Mouse (Mus musculus) stomach, postnatal 0 days (tissue): ENCODE measurements around the gene Angptl1. TPM values are rescaled to one million over a fixed set of nuclear protein-coding genes. Genes with fewer than 3 reads are reported as not detected.

Source experiments
- ATAC-seq: fragments of 200-750 bp; cut with Nextera tagmentation; 2 replicates; pipeline ENCODE4 v1.8.0; 2017; ENCODE audit not compliant: low FRiP score, low TSS enrichment
- DNase-seq: peaks from one replicate; pipeline ENCODE4 v3.0.0-alpha.2; 2016; ENCODE audit warnings: low spot score
- H3K27ac ChIP-seq: fragments of 300-500 bp; sonication (generic); replicated peaks from 2 replicates; pipeline ENCODE4 v1.5.1; 2014; ENCODE audit warnings: mild to moderate bottlenecking, control low read depth
- H3K27me3 ChIP-seq: fragments of 300-500 bp; sonication (generic); 2 replicates; pipeline ENCODE4 v1.6.1; 2014; ENCODE audit warnings: low read length; ENCODE audit not compliant: control insufficient read depth, insufficient read depth
- H3K36me3 ChIP-seq: fragments of 300-500 bp; sonication (generic); 2 replicates; pipeline ENCODE4 v1.6.1; 2014; ENCODE audit warnings: low read length, mixed read lengths; ENCODE audit not compliant: control insufficient read depth, insufficient read depth
- H3K4me1 ChIP-seq: fragments of 300-500 bp; sonication (generic); replicated peaks from 2 replicates; pipeline ENCODE4 v1.6.1; 2014; ENCODE audit warnings: antibody characterized with exemption; ENCODE audit not compliant: control insufficient read depth, insufficient read depth
- H3K4me2 ChIP-seq: fragments of 300-500 bp; sonication (generic); replicated peaks from 2 replicates; pipeline ENCODE4 v1.6.1; 2014; ENCODE audit warnings: low read depth, mild to moderate bottlenecking, control low read depth, moderate library complexity
- H3K4me3 ChIP-seq: fragments of 300-500 bp; sonication (generic); 2 replicates; pipeline ENCODE4 v1.5.1; 2014; ENCODE audit warnings: low read depth, low read length, control low read depth
- H3K9ac ChIP-seq: fragments of 300-500 bp; sonication (generic); 2 replicates; pipeline ENCODE4 v1.6.1; 2014; ENCODE audit warnings: mild to moderate bottlenecking, low read length, control low read depth, mixed read lengths
- H3K9me3 ChIP-seq: fragments of 300-500 bp; sonication (generic); 2 replicates; pipeline ENCODE4 v1.6.1; 2016; ENCODE audit warnings: low read length; ENCODE audit not compliant: control insufficient read depth
- CTCF ChIP-seq: IDR thresholded peaks from 2 replicates; pipeline ENCODE4 v1.5.1; 2016; ENCODE audit warnings: antibody characterized with exemption, low read depth, mild to moderate bottlenecking, moderate library complexity
- EP300 ChIP-seq: optimal IDR thresholded peaks from 2 replicates; pipeline ENCODE3; 2016; ENCODE audit warnings: antibody characterized with exemption
- WGBS: fragments of 180-500 bp; shearing (Covaris S2); extraction: QIAGEN DNeasy Blood & Tissue Kit; methylation state at CpG from one replicate; pipeline ENCODE4 v1.1.7; 2014; 5-methylcytosine and 5-hydroxymethylcytosine counted together
- polyA plus RNA-seq: library from polyadenylated mRNA; unstranded; fragments of >200 nt; fragmentation: Nextera tagmentation; extraction: Ambion mirVana; gene quantifications from 2 replicates; pipeline ENCODE4 v1.2.1, GENCODE M21; 2015

Angptl1 gene
- polyA plus RNA-seq, 1 experiment from 2014 or later = 7.6 TPM

DNA sequence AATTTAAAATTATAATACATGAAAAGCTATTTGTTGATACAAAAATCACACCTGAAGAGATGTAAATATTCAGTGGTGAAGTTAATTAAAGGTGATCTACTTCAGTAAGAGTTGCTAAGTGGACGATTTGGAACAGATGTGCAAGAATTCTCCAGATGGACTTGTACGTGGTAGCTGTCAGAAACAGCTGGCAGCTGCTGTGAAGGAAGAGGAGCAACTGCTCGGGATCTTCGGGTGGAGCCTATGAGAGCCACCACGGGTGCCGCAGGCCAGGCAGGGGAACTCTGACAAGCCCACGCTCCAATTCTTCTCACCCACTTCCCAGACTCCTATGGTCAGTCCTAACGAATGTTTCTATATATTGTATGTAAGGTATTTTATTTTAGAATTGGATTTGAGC is 25.6 kb upstream of the Angptl1 start:
- no peaks in the 10 kb centered on the region for H3K9me3 ChIP-seq
- no peaks in the 10 kb centered on the region for H3K27me3 ChIP-seq
- H3K36me3 ChIP-seq = peaks cover 3% of the 10 kb centered on the region; the same call in 1 of the 2 replicates
- H3K27ac ChIP-seq = no peak overlapping the region
- no peak overlapping the region for H3K9ac ChIP-seq
- ATAC-seq (no peak), DNase-seq (no peak)
- H3K4me3 ChIP-seq = no peak overlapping the region
- H3K4me1 ChIP-seq = no peaks in the 10 kb centered on the region
- TF ChIP-seq EP300 (no peak), CTCF (no peak)
- H3K4me2 ChIP-seq = no peak overlapping the region
- 54% methylated on average over 8 of the region's 8 CpGs for WGBS

DNA sequence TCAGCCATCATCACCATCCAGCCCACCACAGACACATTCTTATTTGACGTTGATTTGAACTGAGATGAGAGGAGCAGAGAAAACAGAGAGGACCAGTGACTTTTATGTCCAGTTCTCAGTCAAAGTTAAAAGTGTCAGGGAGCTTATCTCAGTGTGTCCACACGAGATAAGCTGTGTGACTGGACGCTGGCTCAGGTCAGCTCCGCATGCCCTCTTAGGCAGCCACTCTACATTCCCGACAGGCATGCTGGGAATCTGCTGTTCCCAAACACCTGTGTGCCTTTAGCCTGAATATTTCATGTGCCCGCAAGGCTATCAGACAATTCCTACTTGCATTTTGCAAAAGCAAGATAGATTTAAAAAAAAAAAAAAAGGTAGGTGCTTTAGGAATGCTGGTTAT is 24.9 kb upstream of the Angptl1 start:
- Histone ChIP-seq H3K9ac (no peak overlapping the region), H3K4me1 (no peaks in the 10 kb centered on the region), H3K9me3 (no peaks in the 10 kb centered on the region), H3K36me3 (peaks cover 3% of the 10 kb centered on the region; the same call in 1 of the 2 replicates), H3K27me3 (no peaks in the 10 kb centered on the region), H3K27ac (no peak overlapping the region), H3K4me3 (no peak overlapping the region), H3K4me2 (no peak overlapping the region)
- TF ChIP-seq CTCF (no peak), EP300 (no peak)
- DNase-seq (no peak), ATAC-seq (no peak)
- WGBS = 59% methylated on average over 6 of the region's 6 CpGs

DNA sequence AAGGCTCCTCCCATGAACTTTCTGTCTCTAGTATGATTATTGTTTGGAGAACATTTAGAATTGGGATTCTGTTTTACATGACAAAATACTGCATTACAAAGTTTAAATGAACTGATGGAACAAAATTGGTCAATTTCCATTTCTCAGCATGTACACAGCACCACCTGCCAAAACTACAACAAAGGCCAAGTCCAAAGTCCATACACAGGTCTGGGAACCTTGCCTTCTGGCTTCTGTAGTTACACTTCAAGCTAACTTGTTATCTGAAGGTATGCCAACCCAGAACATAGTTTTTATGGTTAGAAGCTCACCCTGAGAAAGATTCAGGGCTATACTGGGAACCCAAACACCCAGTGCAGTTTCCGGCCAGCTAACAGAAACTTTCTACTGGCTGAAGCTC is 19.1 kb upstream of the Angptl1 start:
- H3K27ac ChIP-seq = 0 out of 2 replicates have a peak overlapping the region, but pooled peaks have one; percentile 24
- WGBS = 84% methylated on average over 1 of the region's 1 CpGs
- H3K4me1 ChIP-seq = no peaks in the 10 kb centered on the region
- peaks cover 3% of the 10 kb centered on the region; the same call in 1 of the 2 replicates for H3K36me3 ChIP-seq
- H3K27me3 ChIP-seq = no peaks in the 10 kb centered on the region
- no peaks in the 10 kb centered on the region for H3K9me3 ChIP-seq
- no peak overlapping the region for H3K9ac ChIP-seq
- TF ChIP-seq EP300 (no peak), CTCF (no peak)
- ATAC-seq = peak; percentile 81
- DNase-seq = peak; percentile 56
- H3K4me3 ChIP-seq = no peak overlapping the region
- no peak overlapping the region for H3K4me2 ChIP-seq

DNA sequence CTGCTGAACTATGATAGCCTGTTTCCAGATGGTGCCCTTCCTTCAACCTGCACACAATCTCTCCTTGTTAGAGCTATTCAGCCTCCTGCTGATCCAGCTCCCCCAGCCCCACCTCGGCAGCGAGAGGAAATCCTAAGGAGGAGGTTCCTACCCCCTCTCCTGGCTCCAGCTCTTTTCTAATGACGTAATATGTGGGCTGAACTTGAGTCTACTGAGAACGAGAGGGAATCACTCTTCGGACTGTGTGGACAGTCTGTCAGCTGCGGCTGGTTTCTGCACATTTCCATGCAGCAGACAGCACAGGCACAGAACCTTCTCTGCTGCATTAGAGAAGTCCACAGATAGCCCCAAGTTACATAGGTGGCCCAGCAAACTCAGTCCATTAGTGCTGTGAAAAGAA is 333 bp downstream of the Angptl1 start:
- Histone ChIP-seq H3K4me3 (peak overlapping the region; percentile 31), H3K9ac (0 out of 2 replicates have a peak overlapping the region, but pooled peaks have one; percentile 18)

DNA sequence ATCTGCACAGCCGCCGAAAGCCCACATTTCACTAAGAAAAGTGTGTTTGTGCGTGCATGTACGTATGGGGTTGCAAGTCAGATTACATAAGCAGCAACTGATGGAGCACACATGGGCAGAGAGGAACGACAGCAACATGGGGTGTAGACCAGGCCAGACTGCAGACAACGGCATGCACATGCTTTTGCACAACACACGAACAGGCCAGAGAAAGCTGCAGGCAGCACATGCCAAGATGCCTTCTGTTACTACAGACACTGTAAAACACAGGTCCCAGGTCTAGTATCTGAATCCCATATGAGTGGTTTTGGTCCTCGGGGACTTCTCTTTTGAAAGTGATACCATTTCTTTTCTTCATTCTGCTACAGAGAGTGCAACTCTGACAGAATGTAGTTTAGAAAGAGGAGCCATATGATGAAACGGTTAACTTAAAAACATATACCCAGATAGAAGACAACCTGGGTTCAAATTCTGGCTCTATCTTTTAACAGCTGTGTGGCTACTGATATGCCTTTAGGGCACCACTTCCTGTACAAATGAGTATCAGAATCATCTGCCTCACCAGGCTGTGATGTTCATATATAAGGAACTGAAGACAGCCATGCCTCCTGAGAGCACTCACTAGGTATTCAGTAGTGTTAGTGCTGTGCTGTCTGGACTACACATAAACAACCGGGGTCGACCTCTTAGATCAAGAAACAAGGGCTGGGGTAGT is 3.4 kb downstream of the Angptl1 start:
- Histone ChIP-seq H3K36me3 (peaks cover 3% of the 10 kb centered on the region; the same call in 1 of the 2 replicates), H3K4me1 (0 out of 2 replicates have a peak, but pooled peaks cover 2% of the 10 kb centered on the region), H3K27ac (peak overlapping the region; percentile 13; the same call in 1 of the 2 replicates), H3K4me2 (peak overlapping the region; percentile 32; the same call in 1 of the 2 replicates), H3K27me3 (no peaks in the 10 kb centered on the region), H3K4me3 (no peak overlapping the region), H3K9ac (no peak overlapping the region), H3K9me3 (no peaks in the 10 kb centered on the region)
- DNase-seq (no peak), ATAC-seq (no peak)
- no peak for TF ChIP-seq CTCF
- TF ChIP-seq EP300 = no peak
- WGBS = 53% methylated on average over 11 of the region's 11 CpGs

More for the DNA sequence above, 333 bp downstream of the Angptl1 start:
- Histone ChIP-seq H3K4me1 (0 out of 2 replicates have a peak, but pooled peaks cover 2% of the 10 kb centered on the region), H3K4me2 (peak overlapping the region; percentile 55), H3K27ac (peak overlapping the region; percentile 67), H3K36me3 (no peaks in the 10 kb centered on the region), H3K27me3 (no peaks in the 10 kb centered on the region), H3K9me3 (no peaks in the 10 kb centered on the region)
- ATAC-seq (peak; percentile 94), DNase-seq (peak; percentile 67)
- TF ChIP-seq CTCF (no peak; the same call in 1 of the 2 replicates), EP300 (no peak)
- 4% methylated on average over 6 of the region's 6 CpGs for WGBS

DNA sequence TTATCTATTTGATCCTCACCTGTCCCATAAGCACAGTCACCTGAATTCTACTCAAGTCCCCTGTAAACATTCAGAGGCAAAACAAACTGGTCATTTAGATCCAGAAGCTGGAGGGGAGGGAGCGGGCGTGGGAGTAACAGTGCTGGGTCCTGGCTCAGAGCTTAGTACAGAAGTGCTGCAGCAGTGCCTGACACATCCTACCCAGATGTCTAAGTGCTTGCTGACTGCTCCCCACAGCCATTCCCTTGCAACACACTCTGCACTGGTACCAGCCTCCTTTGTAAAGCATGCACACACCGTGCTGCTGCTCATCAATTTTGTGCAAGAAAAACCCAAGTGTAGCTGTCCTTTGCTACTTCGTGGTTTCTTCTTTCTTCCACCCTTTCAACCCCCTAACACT is 8.7 kb downstream of the Angptl1 start:
- no peak overlapping the region for H3K27ac ChIP-seq
- DNase-seq = no peak
- TF ChIP-seq CTCF = no peak
- no peak for TF ChIP-seq EP300
- H3K4me3 ChIP-seq = no peak overlapping the region
- H3K4me1 ChIP-seq = no peaks in the 10 kb centered on the region
- no peaks in the 10 kb centered on the region for H3K27me3 ChIP-seq
- no peak overlapping the region for H3K4me2 ChIP-seq
- 52% methylated on average over 4 of the region's 4 CpGs for WGBS
- peaks cover 3% of the 10 kb centered on the region; the same call in 1 of the 2 replicates for H3K36me3 ChIP-seq
- H3K9ac ChIP-seq = no peak overlapping the region
- H3K9me3 ChIP-seq = no peaks in the 10 kb centered on the region
- ATAC-seq = no peak
